Mouse (Mus musculus) spleen, postnatal 10 days (tissue): ENCODE results near the gene Pstk.
A peak's percentile ranks its signal among the peaks of the same experiment; 100 is the strongest.
"Not testable (repeated sequence)": the region's sequence is repeated elsewhere in the genome, so short reads cannot be mapped to it uniquely, and the experiment has no call there.

ENCODE experiments used
- DNase-seq, 2 experiments: peaks; one replicate each; pipeline ENCODE4 v3.0.0; 2021 to 2022; ENCODE audit warnings: low spot score in 2 of 2

The Pstk gene

DNA sequence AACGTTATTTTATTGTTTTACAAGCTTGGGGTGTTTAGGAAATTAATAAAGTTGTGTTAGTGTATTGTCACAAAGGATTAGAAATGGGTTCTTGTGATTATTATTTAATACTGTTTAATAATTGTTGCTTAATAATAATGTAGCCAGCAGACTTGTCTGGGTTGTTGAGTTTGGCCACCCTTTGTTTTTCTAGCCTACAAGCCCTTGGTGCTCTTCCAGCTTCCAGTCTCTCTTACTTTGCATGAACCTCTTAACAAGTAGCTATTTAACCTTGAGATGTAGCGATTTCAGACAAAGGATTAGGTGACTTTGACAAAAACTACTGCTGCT lies 41.0 kb downstream of the Pstk start:
- no peak for DNase-seq

GRCm38 (mm10) chr7:131416742-131417141 lies 45.8 kb downstream of the Pstk start:
- not testable (repeated sequence) for DNase-seq

DNA sequence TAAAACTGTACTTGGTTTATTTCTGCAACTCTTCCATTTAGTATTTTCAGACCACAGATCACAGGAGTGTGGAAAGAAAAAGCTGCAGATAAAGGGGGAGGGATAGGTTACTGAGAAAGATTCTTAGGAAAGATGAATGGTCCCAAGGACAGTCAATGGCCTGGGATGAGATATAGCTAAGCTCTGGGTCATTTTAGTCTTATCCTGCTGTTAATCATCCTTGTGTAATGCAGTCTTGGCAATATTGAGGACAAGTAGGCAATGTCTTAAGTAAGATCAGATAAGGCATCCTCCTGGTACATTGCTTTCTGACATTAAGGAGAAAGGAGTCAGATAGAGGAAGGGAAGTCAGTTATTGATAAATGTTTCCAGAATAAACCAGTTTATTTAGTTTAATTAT lies 46.7 kb downstream of the Pstk start:
- DNase-seq = no peak

DNA sequence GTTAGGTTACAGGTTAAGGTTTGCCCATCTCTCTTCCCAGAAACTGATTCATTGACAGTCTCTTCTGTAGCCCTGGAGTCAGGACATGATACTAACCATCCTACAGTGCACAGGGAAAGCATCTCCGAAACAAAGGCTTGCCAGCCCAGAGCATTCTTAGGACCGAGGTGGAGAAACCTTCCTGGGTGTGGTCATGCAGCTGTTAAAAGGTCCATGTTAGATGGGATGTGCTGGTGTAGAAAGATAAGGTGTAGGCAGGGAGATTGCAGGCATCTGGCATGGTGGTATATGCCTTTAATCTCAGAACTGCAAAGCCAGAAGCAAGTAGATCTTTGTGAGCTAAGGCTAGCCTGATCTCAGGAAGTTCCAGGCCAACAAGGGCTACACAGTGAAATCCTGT lies 54.0 kb downstream of the Pstk start:
- peak in 1 of 2 experiments; percentile 25 for DNase-seq

- no peak for DNase-seq
These were observed 56.4 kb downstream of the Pstk start for GRCm38 (mm10) chr7:131427331-131427730.

DNA sequence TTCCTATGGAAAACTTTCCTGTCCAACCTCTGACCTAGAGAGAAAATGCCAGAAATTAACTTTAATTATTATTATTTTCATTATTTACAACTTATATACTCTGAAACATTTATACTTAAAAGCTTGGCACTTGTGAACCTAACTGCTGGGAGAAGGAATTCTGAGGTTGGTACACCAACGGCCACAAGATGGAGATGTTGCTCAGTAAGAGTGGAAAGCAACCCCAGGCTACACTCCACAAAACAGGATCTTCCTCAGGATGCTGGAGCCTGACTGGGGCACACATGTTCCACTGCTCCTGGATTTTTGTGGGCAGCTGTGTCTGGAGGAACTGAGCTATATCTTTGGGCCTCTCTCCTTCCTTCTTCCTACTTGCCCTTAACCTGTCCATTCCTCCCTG lies 61.3 kb downstream of the Pstk start:
- no peak for DNase-seq

DNA sequence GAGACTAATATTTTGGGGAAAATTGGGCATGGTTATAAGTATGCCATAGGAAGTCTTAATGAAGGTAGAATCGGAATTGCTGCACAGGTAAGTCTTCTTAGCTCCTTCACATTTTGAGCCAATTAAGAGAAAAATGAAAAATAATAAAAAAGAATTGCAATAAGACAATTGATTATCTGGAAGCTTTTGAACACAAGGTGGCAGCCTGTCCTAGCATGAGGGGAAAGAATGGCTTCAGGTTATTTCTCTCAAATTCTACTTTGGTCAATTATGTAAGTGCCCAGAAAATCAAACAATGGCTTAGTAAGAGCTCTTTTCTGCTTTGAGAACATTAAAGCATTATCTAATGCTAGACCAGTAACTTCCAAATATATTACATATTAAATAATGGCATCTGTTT lies 63.3 kb downstream of the Pstk start:
- DNase-seq = no peak

GRCm38 (mm10) chr7:131437051-131437450 lies 66.1 kb downstream of the Pstk start:
- no peak for DNase-seq
